In genomic region chr3:142113208-142113607, GRCm38 (mm10) we compare ENCODE assay signal across 11 mouse cellular contexts. TPM values are rescaled to one million over a fixed set of nuclear protein-coding genes. Genes with fewer than 3 reads are reported as not detected.
"Had no signal": no experiment of that assay in that cellular context is flagged by ENCODE, and none has a peak within 500 bp of the region (broad histone marks: within the 10 kb centered on the region; RNA-seq: fewer than 3 reads in every experiment).

No protein-coding gene starts in this region.

- H3K4me3 ChIP-seq: left cerebral cortex, adult 2 months; liver, embryonic 15.5 days; midbrain, embryonic 13.5 days; neural tube, embryonic 12.5 days had no signal

- DNase-seq: lung, adult 2 months; lung, postnatal 36 days; thymus, postnatal 4 days had no signal

- H3K36me3 ChIP-seq: liver, embryonic 15.5 days; midbrain, embryonic 13.5 days; neural tube, embryonic 12.5 days had no signal

- H3K27ac ChIP-seq: left cerebral cortex, adult 2 months; liver, embryonic 15.5 days; midbrain, embryonic 13.5 days; neural tube, embryonic 12.5 days; stomach, postnatal 0 days had no signal

- H3K27me3 ChIP-seq: liver, embryonic 15.5 days; midbrain, embryonic 13.5 days; neural tube, embryonic 12.5 days had no signal

- H3K4me1 ChIP-seq: liver, embryonic 15.5 days; midbrain, embryonic 13.5 days had no signal

RNA-seq across cellular contexts. Expression of gene Bmpr1b, which starts 56.0 kb away (rescaled TPM):
- total RNA-seq: megakaryocyte progenitor cell, adult 5-6 weeks; monocyte, adult 5-6 weeks; neutrophil, adult 5-6 weeks had no signal
